ENCODE assay signal across 14 mouse cellular contexts in genomic region chr14:78288903-78289302, GRCm38 (mm10). TPM values are rescaled to one million over a fixed set of nuclear protein-coding genes. Genes with fewer than 3 reads are reported as not detected.
DNase-seq lines count a peak whose midpoint lies in the region; ATAC-seq and TF ChIP-seq lines count a peak whose summit lies in the region.
"Had no signal": no experiment of that assay in that cellular context is flagged by ENCODE, and none has a peak within 500 bp of the region (broad histone marks: within the 10 kb centered on the region; RNA-seq: fewer than 3 reads in every experiment).

No protein-coding gene starts in this region.

- H3K4me2 ChIP-seq in forebrain, embryonic 15.5 days (replicated peaks), result no peak overlapping the region
- no peak overlapping the region for H3K4me2 ChIP-seq in midbrain, embryonic 11.5 days
- H3K4me2 ChIP-seq in heart, embryonic 12.5 days, result no peak overlapping the region
- H3K4me2 ChIP-seq: liver, embryonic 13.5 days had no signal

- H3K4me1 ChIP-seq in ES-E14 (ENCODE audit: control insufficient read depth in 2 of 2, insufficient read depth in 2 of 2, low read length in 2 of 2, poor library complexity in 1 of 2), result peaks cover 13 to 22% of the 10 kb centered on the region in 2 experiments
- H3K4me1 ChIP-seq in forebrain, embryonic 15.5 days, result peaks cover 34% of the 10 kb centered on the region
- H3K4me1 ChIP-seq in midbrain, embryonic 11.5 days (ENCODE audit: control insufficient read depth, insufficient read depth, low read length), result peaks cover 9% of the 10 kb centered on the region; the same call in 1 of the 2 replicates
- no peaks in the 10 kb centered on the region for H3K4me1 ChIP-seq in heart, embryonic 12.5 days (replicated peaks)
- H3K4me1 ChIP-seq: liver, embryonic 13.5 days had no signal

- 0 out of 2 replicates have a peak, but pooled peaks cover 5% of the 10 kb centered on the region for H3K27me3 ChIP-seq in forebrain, embryonic 15.5 days
- peaks cover 4% of the 10 kb centered on the region; the same call in 1 of the 2 replicates for H3K27me3 ChIP-seq in midbrain, embryonic 11.5 days (ENCODE audit: control insufficient read depth, insufficient read depth, low read length)
- no peaks in the 10 kb centered on the region for H3K27me3 ChIP-seq in heart, embryonic 12.5 days (replicated peaks)
- H3K27me3 ChIP-seq: liver, embryonic 13.5 days had no signal

- DNase-seq in ES-E14 (ENCODE audit: low read depth, low spot score) (peak; percentile 82), ZHBTc4 (ENCODE audit: low read depth, low spot score) (peak; percentile 89)
- DNase-seq in midbrain, embryonic 11.5 days (ENCODE audit: low spot score, missing footprints), result peak; percentile 88
- no peak for DNase-seq in spleen, adult 12 weeks (ENCODE audit: low spot score)
- DNase-seq in left cerebral cortex, postnatal 10 days (ENCODE audit: extremely low spot score in 1 of 2, low spot score in 2 of 2), result no peak
- DNase-seq in kidney, postnatal 25 days, result no peak
- DNase-seq: cerebellum, adult 9-10 months; kidney, postnatal 10 days; liver, embryonic 13.5 days had no signal

- in situ Hi-C loops in ES-E14 (cut with MboI; ENCODE audit: low sequenced_read_pairs in 2 of 2, unreplicated experiment in 2 of 2), result no loop called here

- H3K4me3 ChIP-seq in ES-E14 (ENCODE audit: insufficient read depth in 1 of 2, low read depth in 1 of 2, low read length in 2 of 2, poor library complexity in 1 of 2, severe bottlenecking in 1 of 2), result no peak overlapping the region
- H3K4me3 ChIP-seq in forebrain, embryonic 15.5 days, result no peak overlapping the region
- H3K4me3 ChIP-seq in midbrain, embryonic 11.5 days (ENCODE audit: low read depth, low read length), result no peak overlapping the region
- H3K4me3 ChIP-seq in heart, embryonic 12.5 days, result no peak overlapping the region
- H3K4me3 ChIP-seq: left cerebral cortex, adult 2 months; liver, embryonic 13.5 days had no signal

- ATAC-seq in forebrain, embryonic 15.5 days (replicated peaks), result peak; percentile 76
- peak; percentile 85 for ATAC-seq in midbrain, embryonic 11.5 days (ENCODE audit: low FRiP score)
- no peak for ATAC-seq in heart, embryonic 12.5 days (ENCODE audit: insufficient number of reproducible peaks, low FRiP score)

- intact Hi-C loops in left cerebral cortex, postnatal 10 days (cut with DNase I), result loop anchor here (5.0 kb wide), 1 partner anchor 193 kb away; no protein-coding TSS in a partner anchor

- no peak overlapping the region for H3K9ac ChIP-seq in ES-E14 (ENCODE audit: insufficient read depth, low read depth, low read length, poor library complexity, severe bottlenecking)
- no peak overlapping the region for H3K9ac ChIP-seq in forebrain, embryonic 15.5 days (replicated peaks)
- H3K9ac ChIP-seq in midbrain, embryonic 11.5 days (ENCODE audit: low read length), result no peak overlapping the region
- no peak overlapping the region for H3K9ac ChIP-seq in heart, embryonic 12.5 days
- H3K9ac ChIP-seq: liver, embryonic 13.5 days had no signal

- H3K27ac ChIP-seq in ES-E14 (ENCODE audit: insufficient read depth, low read depth, low read length, poor library complexity, severe bottlenecking), result no peak overlapping the region
- H3K27ac ChIP-seq in forebrain, embryonic 15.5 days (replicated peaks), result 0 out of 2 replicates have a peak overlapping the region, but pooled peaks have one; percentile 4
- no peak overlapping the region for H3K27ac ChIP-seq in midbrain, embryonic 11.5 days (ENCODE audit: low read depth, low read length)
- H3K27ac ChIP-seq in heart, embryonic 12.5 days (ENCODE audit: poor library complexity, severe bottlenecking), result no peak overlapping the region
- H3K27ac ChIP-seq: left cerebral cortex, adult 2 months; liver, embryonic 13.5 days; stomach, postnatal 0 days had no signal

- H3K36me3 ChIP-seq in ES-E14 (ENCODE audit: control insufficient read depth, insufficient read depth, low read length, poor library complexity, severe bottlenecking), result no peaks in the 10 kb centered on the region
- no peaks in the 10 kb centered on the region for H3K36me3 ChIP-seq in forebrain, embryonic 15.5 days
- no peaks in the 10 kb centered on the region for H3K36me3 ChIP-seq in midbrain, embryonic 11.5 days (ENCODE audit: control insufficient read depth, insufficient read depth, low read length)
- H3K36me3 ChIP-seq in heart, embryonic 12.5 days, result no peaks in the 10 kb centered on the region
- H3K36me3 ChIP-seq: liver, embryonic 13.5 days had no signal

- 4% methylated on average over 5 of the region's 5 CpGs for WGBS in forebrain, embryonic 15.5 days
- 10% methylated on average over 5 of the region's 5 CpGs for WGBS in midbrain, embryonic 11.5 days
- 39% methylated on average over 5 of the region's 5 CpGs for WGBS in heart, embryonic 12.5 days

- no peaks in the 10 kb centered on the region for H3K9me3 ChIP-seq in ES-E14 (ENCODE audit: control insufficient read depth, insufficient read depth, low read depth, low read length)
- H3K9me3 ChIP-seq in forebrain, embryonic 15.5 days, result 0 out of 2 replicates have a peak, but pooled peaks cover 2% of the 10 kb centered on the region
- peaks cover under 1% of the 10 kb centered on the region; the same call in 1 of the 2 replicates for H3K9me3 ChIP-seq in midbrain, embryonic 11.5 days (ENCODE audit: control insufficient read depth, low read length)
- peaks cover 2% of the 10 kb centered on the region; the same call in 1 of the 2 replicates for H3K9me3 ChIP-seq in heart, embryonic 12.5 days (replicated peaks)
- H3K9me3 ChIP-seq: liver, embryonic 13.5 days had no signal

TF ChIP-seq in ES-E14, 5 proteins besides CTCF, POLR2A, EP300 and RAD21:
- no peak for TF ChIP-seq ZC3H11A (IDR thresholded peaks at IDR 0.05; ENCODE audit: borderline replicate concordance, low read depth, low read length)
- no peak for TF ChIP-seq HCFC1 (IDR thresholded peaks at IDR 0.05; ENCODE audit: borderline replicate concordance, insufficient read depth, low read length)
- TF ChIP-seq CHD2 (IDR thresholded peaks at IDR 0.05; ENCODE audit: low read depth, low read length), result peak; percentile 78
- TF ChIP-seq MAFK (IDR thresholded peaks at IDR 0.05; ENCODE audit: insufficient read depth, low read depth, low read length), result no peak
- TF ChIP-seq ZNF384 (IDR thresholded peaks at IDR 0.05; ENCODE audit: low read depth, low read length), result no peak

RNA-seq across cellular contexts. Expression of gene Tnfsf11, which starts 18.9 kb away (rescaled TPM):
- 2.9 and 11.8 TPM in 2 replicates for total RNA-seq in ES-E14 (2012; rRNA removed)
- polyA plus RNA-seq in forebrain, embryonic 15.5 days (2015; fragmentation: Nextera tagmentation; extraction: Ambion mirVana), result 0.10 TPM in 1 of 2 replicates, not detected in the other
- polyA plus RNA-seq in midbrain, embryonic 11.5 days (2014; fragmentation: Nextera tagmentation; extraction: Ambion mirVana), result 0.07 and 0.10 TPM in 2 replicates
- 0.10 and 0.44 TPM in 2 replicates for polyA plus RNA-seq in heart, embryonic 12.5 days (2016; fragmentation: Nextera tagmentation; extraction: Ambion mirVana)
- under 1 TPM in 1 of 2 experiments, not detected in 1; 0.19 TPM for total RNA-seq in left cerebral cortex, postnatal 10 days (2021)
- total RNA-seq: heart, adult 8-10 months; left cerebral cortex, adult 2 months had no signal
- polyA plus RNA-seq: stomach, postnatal 0 days had no signal

Comparison
In these comparisons a context has a peak if more than half of its experiments do, and no peak if none do; other contexts are left out.
1. DNase-seq: peak in ES-E14 (single experiment), ZHBTc4 (single experiment) and midbrain, embryonic 11.5 days (single experiment); none in spleen, adult 12 weeks (single experiment), left cerebral cortex, postnatal 10 days (0 of 2) and kidney, postnatal 25 days (0 of 2).